Mouse (Mus musculus): ENCODE results near the gene Slc39a3. TPM values are rescaled to one million over a fixed set of nuclear protein-coding genes. Genes with fewer than 3 reads are reported as not detected.
"Not testable (repeated sequence)": the region's sequence is repeated elsewhere in the genome, so short reads cannot be mapped to it uniquely, and the experiment has no call there.

Slc39a3 gene
- polyA plus RNA-seq, 1 experiment from 2014 or later, result 26.7 TPM

- not testable (repeated sequence) for H3K9me3 ChIP-seq (ENCODE audit: control insufficient read depth, low read length); H3K4me3 ChIP-seq (ENCODE audit: low read depth, low read length); H3K9ac ChIP-seq (replicated peaks; ENCODE audit: low read depth, low read length); H3K27ac ChIP-seq (ENCODE audit: low read depth, low read length); H3K27me3 ChIP-seq (ENCODE audit: control insufficient read depth, insufficient read depth, low read length); ATAC-seq (ENCODE audit: low read depth); H3K4me2 ChIP-seq (ENCODE audit: low read depth, low read length)
- Histone ChIP-seq H3K4me1 (ENCODE audit: control insufficient read depth, insufficient read depth, low read length) (peaks cover 18% of the 10 kb centered on the region), H3K36me3 (ENCODE audit: control insufficient read depth, insufficient read depth, low read length) (peaks cover 14% of the 10 kb centered on the region)
- 89% methylated on average over 10 of the region's 11 CpGs for WGBS
These were observed 18.6 kb upstream of the Slc39a3 start for GRCm38 (mm10) chr10:81055802-81056340.

DNA sequence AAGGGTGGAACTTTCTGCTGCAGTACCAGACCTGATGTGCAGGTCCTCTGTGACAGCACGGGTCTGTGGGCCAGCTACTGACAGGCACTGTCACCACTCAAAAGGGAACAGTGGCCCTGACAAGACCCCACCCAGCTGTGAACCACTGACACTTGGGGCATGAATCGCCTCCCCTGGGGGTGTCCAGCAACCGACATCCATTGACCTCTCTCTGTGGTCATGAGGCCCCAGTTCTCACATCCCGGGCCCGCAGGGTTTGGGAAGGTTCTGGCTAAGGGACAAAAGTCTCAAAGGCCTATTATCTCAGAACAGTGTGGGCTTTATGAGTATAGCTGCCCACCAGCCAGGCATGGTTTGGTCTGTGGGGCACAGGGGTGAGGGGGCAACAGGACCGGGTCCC is 17.9 kb upstream of the Slc39a3 start:
- peaks cover 21% of the 10 kb centered on the region for H3K36me3 ChIP-seq (ENCODE audit: control insufficient read depth, insufficient read depth, low read length)
- H3K9me3 ChIP-seq (ENCODE audit: control insufficient read depth, low read length), result no peaks in the 10 kb centered on the region
- no peak overlapping the region for H3K4me2 ChIP-seq (ENCODE audit: low read depth, low read length)
- H3K4me1 ChIP-seq (ENCODE audit: control insufficient read depth, insufficient read depth, low read length), result peaks cover 18% of the 10 kb centered on the region
- H3K27me3 ChIP-seq (ENCODE audit: control insufficient read depth, insufficient read depth, low read length), result no peaks in the 10 kb centered on the region
- no peak overlapping the region for H3K27ac ChIP-seq (ENCODE audit: low read depth, low read length)
- no peak overlapping the region for H3K4me3 ChIP-seq (ENCODE audit: low read depth, low read length)
- ATAC-seq (ENCODE audit: low read depth), result no peak
- 85% methylated on average over 6 of the region's 6 CpGs for WGBS
- 0 out of 2 replicates have a peak overlapping the region, but pooled peaks have one; percentile 11 for H3K9ac ChIP-seq (replicated peaks; ENCODE audit: low read depth, low read length)

DNA sequence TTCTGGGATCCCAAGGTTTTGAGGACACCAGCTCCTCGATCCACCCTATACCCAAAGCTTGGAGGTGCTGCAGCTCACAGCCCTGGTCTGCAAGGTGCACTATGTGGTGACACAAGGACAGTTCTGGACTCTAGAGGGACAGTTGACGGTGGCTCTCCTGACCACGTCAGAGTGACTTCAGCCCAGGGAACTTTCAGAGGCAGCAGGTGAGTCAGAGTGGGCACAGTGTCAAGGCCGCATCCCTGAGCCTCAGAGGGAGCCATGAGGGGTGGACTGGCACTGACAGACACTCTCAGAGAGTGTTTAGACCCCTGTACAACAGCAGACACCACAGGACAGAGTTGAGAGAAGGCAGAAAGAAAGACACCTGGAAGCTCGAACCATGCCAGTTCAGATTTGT is 15.4 kb upstream of the Slc39a3 start:
- Histone ChIP-seq H3K4me3 (ENCODE audit: low read depth, low read length) (no peak overlapping the region), H3K27ac (ENCODE audit: low read depth, low read length) (no peak overlapping the region), H3K9me3 (ENCODE audit: control insufficient read depth, low read length) (no peaks in the 10 kb centered on the region), H3K9ac (replicated peaks; ENCODE audit: low read depth, low read length) (no peak overlapping the region), H3K4me2 (ENCODE audit: low read depth, low read length) (no peak overlapping the region), H3K36me3 (ENCODE audit: control insufficient read depth, insufficient read depth, low read length) (peaks cover 44% of the 10 kb centered on the region), H3K27me3 (ENCODE audit: control insufficient read depth, insufficient read depth, low read length) (no peaks in the 10 kb centered on the region), H3K4me1 (ENCODE audit: control insufficient read depth, insufficient read depth, low read length) (0 out of 2 replicates have a peak, but pooled peaks cover 2% of the 10 kb centered on the region)
- no peak for ATAC-seq (ENCODE audit: low read depth)
- WGBS, result 93% methylated on average over 5 of the region's 5 CpGs

- Histone ChIP-seq H3K4me1 (ENCODE audit: control insufficient read depth, insufficient read depth, low read length) (no peaks in the 10 kb centered on the region), H3K27me3 (ENCODE audit: control insufficient read depth, insufficient read depth, low read length) (no peaks in the 10 kb centered on the region), H3K9ac (replicated peaks; ENCODE audit: low read depth, low read length) (no peak overlapping the region), H3K4me3 (ENCODE audit: low read depth, low read length) (no peak overlapping the region), H3K36me3 (ENCODE audit: control insufficient read depth, insufficient read depth, low read length) (peaks cover 58% of the 10 kb centered on the region), H3K9me3 (ENCODE audit: control insufficient read depth, low read length) (no peaks in the 10 kb centered on the region), H3K4me2 (ENCODE audit: low read depth, low read length) (no peak overlapping the region), H3K27ac (ENCODE audit: low read depth, low read length) (no peak overlapping the region)
- WGBS, result 98% methylated on average over 6 of the region's 6 CpGs
- no peak for ATAC-seq (ENCODE audit: low read depth)
These were observed 13.9 kb upstream of the Slc39a3 start for GRCm38 (mm10) chr10:81051133-81051532.

GRCm38 (mm10) chr10:81050645-81051044 is 13.4 kb upstream of the Slc39a3 start:
- Histone ChIP-seq H3K4me2 (ENCODE audit: low read depth, low read length) (no peak overlapping the region), H3K36me3 (ENCODE audit: control insufficient read depth, insufficient read depth, low read length) (peaks cover 60% of the 10 kb centered on the region), H3K9me3 (ENCODE audit: control insufficient read depth, low read length) (no peaks in the 10 kb centered on the region), H3K27me3 (ENCODE audit: control insufficient read depth, insufficient read depth, low read length) (no peaks in the 10 kb centered on the region), H3K27ac (ENCODE audit: low read depth, low read length) (no peak overlapping the region), H3K9ac (replicated peaks; ENCODE audit: low read depth, low read length) (no peak overlapping the region), H3K4me3 (ENCODE audit: low read depth, low read length) (no peak overlapping the region), H3K4me1 (ENCODE audit: control insufficient read depth, insufficient read depth, low read length) (no peaks in the 10 kb centered on the region)
- ATAC-seq (ENCODE audit: low read depth), result no peak
- 96% methylated on average over 4 of the region's 4 CpGs for WGBS

GRCm38 (mm10) chr10:81045246-81045645 is 8.0 kb upstream of the Slc39a3 start:
- ATAC-seq (ENCODE audit: low read depth); H3K9ac ChIP-seq (replicated peaks; ENCODE audit: low read depth, low read length); H3K4me3 ChIP-seq (ENCODE audit: low read depth, low read length); H3K27ac ChIP-seq (ENCODE audit: low read depth, low read length); H3K9me3 ChIP-seq (ENCODE audit: control insufficient read depth, low read length); H3K4me2 ChIP-seq (ENCODE audit: low read depth, low read length); H3K27me3 ChIP-seq (ENCODE audit: control insufficient read depth, insufficient read depth, low read length); H3K4me1 ChIP-seq (ENCODE audit: control insufficient read depth, insufficient read depth, low read length): not testable (repeated sequence)
- 93% methylated on average over 13 of the region's 14 CpGs for WGBS
- peaks cover 55% of the 10 kb centered on the region for H3K36me3 ChIP-seq (ENCODE audit: control insufficient read depth, insufficient read depth, low read length)

DNA sequence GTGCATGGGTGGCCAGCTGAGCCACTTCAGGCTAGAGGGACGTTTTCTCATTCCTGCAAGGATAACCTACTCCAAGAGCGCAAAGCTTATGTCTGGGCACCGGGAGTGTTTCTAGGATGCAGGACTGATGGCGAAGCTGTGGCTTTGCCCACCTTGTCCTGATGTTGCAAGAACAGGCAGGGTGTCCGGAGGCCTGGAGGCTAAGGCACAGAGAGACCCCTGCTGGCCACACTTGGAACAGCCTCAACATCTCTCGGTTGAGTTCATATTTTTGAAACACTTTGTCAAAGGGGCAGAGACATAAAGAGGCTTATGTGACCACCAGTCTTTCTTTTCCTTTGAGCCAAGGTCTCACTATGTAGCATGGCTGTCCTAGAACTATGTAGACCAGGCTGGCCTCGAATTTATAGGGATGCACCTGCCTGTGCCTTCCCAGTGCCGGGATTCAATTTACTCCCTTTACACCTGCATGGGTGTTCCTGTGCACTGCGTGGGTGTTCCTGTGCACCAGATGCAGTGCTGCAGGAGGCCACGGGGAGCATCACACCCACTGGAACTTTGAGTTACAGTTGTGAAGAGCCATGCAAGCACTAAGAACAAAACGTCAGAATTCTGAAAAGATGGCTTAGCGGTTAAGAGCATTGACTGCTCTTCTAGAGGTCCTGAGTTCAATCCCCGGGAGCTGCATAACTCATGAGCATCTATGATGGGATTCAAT is 4.4 kb upstream of the Slc39a3 start:
- Histone ChIP-seq H3K9ac (replicated peaks; ENCODE audit: low read depth, low read length) (no peak overlapping the region), H3K4me1 (ENCODE audit: control insufficient read depth, insufficient read depth, low read length) (0 out of 2 replicates have a peak, but pooled peaks cover 3% of the 10 kb centered on the region), H3K9me3 (ENCODE audit: control insufficient read depth, low read length) (no peaks in the 10 kb centered on the region), H3K27me3 (ENCODE audit: control insufficient read depth, insufficient read depth, low read length) (no peaks in the 10 kb centered on the region), H3K4me3 (ENCODE audit: low read depth, low read length) (no peak overlapping the region), H3K27ac (ENCODE audit: low read depth, low read length) (no peak overlapping the region), H3K4me2 (ENCODE audit: low read depth, low read length) (no peak overlapping the region), H3K36me3 (ENCODE audit: control insufficient read depth, insufficient read depth, low read length) (peaks cover 21% of the 10 kb centered on the region)
- 31% methylated on average over 13 of the region's 13 CpGs for WGBS
- no peak for ATAC-seq (ENCODE audit: low read depth)

GRCm38 (mm10) chr10:81036251-81036650 is 975 bp downstream of the Slc39a3 start:
- no peak overlapping the region for H3K4me2 ChIP-seq (ENCODE audit: low read depth, low read length)
- WGBS, result 78% methylated on average over 7 of the region's 7 CpGs
- 0 out of 2 replicates have a peak, but pooled peaks cover 6% of the 10 kb centered on the region for H3K4me1 ChIP-seq (ENCODE audit: control insufficient read depth, insufficient read depth, low read length)
- H3K9ac ChIP-seq (replicated peaks; ENCODE audit: low read depth, low read length), result no peak overlapping the region
- H3K4me3 ChIP-seq (ENCODE audit: low read depth, low read length), result no peak overlapping the region
- no peak overlapping the region for H3K27ac ChIP-seq (ENCODE audit: low read depth, low read length)
- no peak for ATAC-seq (ENCODE audit: low read depth)
- peaks cover 8% of the 10 kb centered on the region; the same call in 1 of the 2 replicates for H3K36me3 ChIP-seq (ENCODE audit: control insufficient read depth, insufficient read depth, low read length)
- no peaks in the 10 kb centered on the region for H3K9me3 ChIP-seq (ENCODE audit: control insufficient read depth, low read length)
- no peaks in the 10 kb centered on the region for H3K27me3 ChIP-seq (ENCODE audit: control insufficient read depth, insufficient read depth, low read length)

DNA sequence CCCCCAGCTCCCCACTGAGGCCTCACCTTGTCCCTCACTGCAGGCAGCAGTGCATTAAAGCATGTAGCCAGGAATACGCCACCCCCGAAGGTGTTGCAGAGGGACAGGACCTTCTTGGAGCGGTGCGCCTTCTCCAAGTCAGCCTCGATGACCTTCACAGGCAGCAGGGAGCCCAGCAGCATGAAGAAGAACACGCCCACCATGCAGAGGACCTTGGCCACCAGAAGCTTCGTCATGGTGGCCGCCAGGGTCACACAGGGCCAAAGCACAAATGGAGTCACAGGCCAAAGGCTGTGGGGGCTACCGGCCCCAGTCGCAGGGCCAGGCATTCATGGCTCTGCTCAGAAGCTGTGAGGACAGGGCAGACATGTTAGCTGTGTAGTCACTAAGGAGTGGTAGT is 3.6 kb downstream of the Slc39a3 start:
- WGBS, result 85% methylated on average over 10 of the region's 10 CpGs
- Histone ChIP-seq H3K4me2 (ENCODE audit: low read depth, low read length) (no peak overlapping the region), H3K36me3 (ENCODE audit: control insufficient read depth, insufficient read depth, low read length) (peaks cover 21% of the 10 kb centered on the region), H3K27ac (ENCODE audit: low read depth, low read length) (no peak overlapping the region), H3K4me3 (ENCODE audit: low read depth, low read length) (no peak overlapping the region), H3K9me3 (ENCODE audit: control insufficient read depth, low read length) (no peaks in the 10 kb centered on the region), H3K27me3 (ENCODE audit: control insufficient read depth, insufficient read depth, low read length) (no peaks in the 10 kb centered on the region), H3K4me1 (ENCODE audit: control insufficient read depth, insufficient read depth, low read length) (0 out of 2 replicates have a peak, but pooled peaks cover 6% of the 10 kb centered on the region), H3K9ac (replicated peaks; ENCODE audit: low read depth, low read length) (no peak overlapping the region)
- no peak for ATAC-seq (ENCODE audit: low read depth)
